Mouse (Mus musculus) heart, embryonic 15.5 days (tissue): ENCODE results near the gene Dnase2b. TPM values are rescaled to one million over a fixed set of nuclear protein-coding genes. Genes with fewer than 3 reads are reported as not detected.

Source experiments
- polyA plus RNA-seq: library from polyadenylated mRNA; unstranded; fragments of >200 nt; fragmentation: Nextera tagmentation; extraction: Ambion mirVana; gene quantifications from 2 replicates; pipeline ENCODE4 v1.2.1, GENCODE M21; 2015

The Dnase2b gene
- polyA plus RNA-seq, 1 experiment from 2014 or later = not detected

Other genes starting within 250 kb of the Dnase2b start
- 15.5 and 20.1 TPM in 2 replicates for gene Ssx2ip, start 211.0 kb downstream of the Dnase2b start, polyA plus RNA-seq
- gene Ctbs, start 165.8 kb downstream of the Dnase2b start, polyA plus RNA-seq = 7.5 and 8.6 TPM in 2 replicates
- 4.2 and 5.8 TPM in 2 replicates for gene Spata1, start 115.8 kb downstream of the Dnase2b start, polyA plus RNA-seq
- 976 and 1,307 TPM in 2 replicates for gene Gng5, start 115.8 kb downstream of the Dnase2b start, polyA plus RNA-seq
- 33.6 and 35.5 TPM in 2 replicates for gene Rpf1, start 94.2 kb downstream of the Dnase2b start, polyA plus RNA-seq
- gene Uox, start 45.2 kb downstream of the Dnase2b start, polyA plus RNA-seq = 0.11 TPM in 1 of 2 replicates, not detected in the other
- 0.10 TPM in 1 of 2 replicates, not detected in the other for gene 4930503B20Rik, start 35.7 kb upstream of the Dnase2b start, polyA plus RNA-seq
- 2.1 and 3.1 TPM in 2 replicates for gene Samd13, start 70.0 kb upstream of the Dnase2b start, polyA plus RNA-seq
- 46.8 and 52.7 TPM in 2 replicates for gene Prkacb, start 197.4 kb upstream of the Dnase2b start, polyA plus RNA-seq
- 1.8 and 1.9 TPM in 2 replicates for gene Ttll7, start 236.8 kb upstream of the Dnase2b start, polyA plus RNA-seq